Mouse (Mus musculus) myocyte (in vitro differentiated cells): ENCODE results near the gene Cdc14a. TPM values are rescaled to one million over a fixed set of nuclear protein-coding genes. Genes with fewer than 3 reads are reported as not detected.

Experiments
- H3K27me3 ChIP-seq: one replicate; pipeline ENCODE4 v1.6.1; 2011; ENCODE audit not compliant: control insufficient read depth, insufficient read depth, insufficient read length
- H3K36me3 ChIP-seq: one replicate; pipeline ENCODE4 v1.6.1; 2011; ENCODE audit not compliant: control insufficient read depth, insufficient read depth
- H3K4me2 ChIP-seq: one replicate; pipeline ENCODE4 v1.6.1; 2011; ENCODE audit warnings: low read depth, control low read depth
- H3K4me3 ChIP-seq: one replicate; pipeline ENCODE4 v1.5.1; 2011; ENCODE audit warnings: mild to moderate bottlenecking, control low read depth, moderate library complexity
- H3K79me2 ChIP-seq: one replicate; pipeline ENCODE4 v1.6.1; 2011; ENCODE audit not compliant: control insufficient read depth, insufficient read depth
- H3ac ChIP-seq: one replicate; pipeline ENCODE4 v1.6.1; 2011; ENCODE audit not compliant: control insufficient read depth, insufficient read length
- CEBPB ChIP-seq: IDR thresholded peaks from 2 replicates; pipeline ENCODE4 v1.6.1; 2011; ENCODE audit warnings: mild to moderate bottlenecking, moderate library complexity; ENCODE audit not compliant: poor library complexity, insufficient read depth, severe bottlenecking
- E2F4 ChIP-seq: IDR thresholded peaks from one replicate; pipeline ENCODE4 v1.6.1; 2011; ENCODE audit warnings: mild to moderate bottlenecking, control low read depth, moderate library complexity; ENCODE audit not compliant: insufficient read depth
- MAX ChIP-seq: IDR thresholded peaks from one replicate; pipeline ENCODE4 v1.6.1; 2011; ENCODE audit warnings: low read depth, mild to moderate bottlenecking, control low read depth
- MYOD1 ChIP-seq, 3 experiments: IDR thresholded peaks; one replicate each; pipeline ENCODE4 v1.6.1; 2011; ENCODE audit warnings: control low read depth in 2 of 3, low read depth in 2 of 3, mild to moderate bottlenecking in 2 of 3, moderate library complexity in 1 of 3; ENCODE audit not compliant: insufficient read length in 2 of 3, control insufficient read depth in 1 of 3
- MYOG ChIP-seq, 3 experiments: IDR thresholded peaks; one replicate each; pipeline ENCODE4 v1.6.1; 2011; ENCODE audit warnings: control low read depth in 2 of 3, low read depth in 2 of 3, mild to moderate bottlenecking in 2 of 3; ENCODE audit not compliant: insufficient read length in 2 of 3, control insufficient read depth in 1 of 3, insufficient read depth in 1 of 3
- POLR2A ChIP-seq: IDR thresholded peaks from one replicate; pipeline ENCODE4 v1.6.1; 2011; ENCODE audit warnings: low read depth, mild to moderate bottlenecking, control low read depth, moderate library complexity; ENCODE audit not compliant: insufficient read length
- POLR2AphosphoS2 ChIP-seq: IDR thresholded peaks from one replicate; pipeline ENCODE4 v1.6.1; 2011; ENCODE audit warnings: low read depth, control low read depth; ENCODE audit not compliant: insufficient read length
- REST ChIP-seq: IDR thresholded peaks from one replicate; pipeline ENCODE4 v1.6.1; 2011; ENCODE audit warnings: mild to moderate bottlenecking, control low read depth, moderate library complexity; ENCODE audit not compliant: insufficient read depth, insufficient read length
- SRF ChIP-seq: IDR thresholded peaks from one replicate; pipeline ENCODE4 v1.6.1; 2011; ENCODE audit warnings: low read depth; ENCODE audit not compliant: control insufficient read depth, insufficient read length
- TCF12 ChIP-seq: IDR thresholded peaks from one replicate; pipeline ENCODE4 v1.6.1; 2011; ENCODE audit warnings: mild to moderate bottlenecking, control low read depth; ENCODE audit not compliant: poor library complexity, insufficient read depth, severe bottlenecking
- TCF3 ChIP-seq: IDR thresholded peaks from one replicate; pipeline ENCODE4 v1.6.1; 2011; ENCODE audit warnings: low read depth, control low read depth; ENCODE audit not compliant: insufficient read length
- USF1 ChIP-seq: IDR thresholded peaks from one replicate; pipeline ENCODE4 v1.6.1; 2011; ENCODE audit warnings: low read depth, mild to moderate bottlenecking, control low read depth, moderate library complexity
- polyA plus RNA-seq: library from polyadenylated mRNA; unstranded; fragments of >200 nt; fragmentation: generic; extraction: Trizol; gene quantifications from one replicate; pipeline ENCODE4 v1.2.1, GENCODE M21; 2012; ENCODE audit warnings: missing spikeins

The Cdc14a gene
- polyA plus RNA-seq, 1 experiment = 0.65 TPM

- H3K79me2 ChIP-seq = no peaks in the 10 kb centered on the region
- no peak overlapping the region for H3K4me3 ChIP-seq
- peaks cover 3% of the 10 kb centered on the region for H3K36me3 ChIP-seq
- no peaks in the 10 kb centered on the region for H3K27me3 ChIP-seq
- H3K4me2 ChIP-seq = no peak overlapping the region
- TF ChIP-seq CEBPB = no peak
- no peak for TF ChIP-seq POLR2AphosphoS2
- TF ChIP-seq E2F4 = no peak
- TF ChIP-seq MYOG (IDR thresholded peaks at IDR 0.05; ENCODE audit: control insufficient read depth in 1 of 3, insufficient read depth in 1 of 3, insufficient read length in 2 of 3, low read depth in 2 of 3) = no peak
- TF ChIP-seq POLR2A = no peak
- TF ChIP-seq USF1 = no peak
- TF ChIP-seq SRF = no peak
- no peak for TF ChIP-seq MYOD1 (IDR thresholded peaks at IDR 0.05; ENCODE audit: control insufficient read depth in 1 of 3, insufficient read length in 2 of 3, low read depth in 2 of 3)
- TF ChIP-seq MAX = no peak
- no peak for TF ChIP-seq REST
- TF ChIP-seq TCF3 = no peak
- no peak for TF ChIP-seq TCF12
- no peak overlapping the region for H3ac ChIP-seq
These were observed 125.8 kb downstream of the Cdc14a start for GRCm38 (mm10) chr3:116298003-116298402.

- H3ac ChIP-seq = no peak overlapping the region
- H3K36me3 ChIP-seq = peaks cover 3% of the 10 kb centered on the region
- TF ChIP-seq POLR2A (no peak), REST (no peak), TCF12 (no peak), CEBPB (no peak), USF1 (no peak), E2F4 (no peak), SRF (no peak), MYOG (IDR thresholded peaks at IDR 0.05; ENCODE audit: control insufficient read depth in 1 of 3, insufficient read depth in 1 of 3, insufficient read length in 2 of 3, low read depth in 2 of 3) (no peak), TCF3 (no peak), MYOD1 (IDR thresholded peaks at IDR 0.05; ENCODE audit: control insufficient read depth in 1 of 3, insufficient read length in 2 of 3, low read depth in 2 of 3) (no peak), MAX (no peak), POLR2AphosphoS2 (no peak)
- no peak overlapping the region for H3K4me2 ChIP-seq
- no peaks in the 10 kb centered on the region for H3K79me2 ChIP-seq
- H3K4me3 ChIP-seq = no peak overlapping the region
- H3K27me3 ChIP-seq = no peaks in the 10 kb centered on the region
These were observed 126.7 kb downstream of the Cdc14a start for GRCm38 (mm10) chr3:116297170-116297569.

- Histone ChIP-seq H3K27me3 (no peaks in the 10 kb centered on the region), H3K79me2 (no peaks in the 10 kb centered on the region), H3ac (no peak overlapping the region), H3K4me2 (no peak overlapping the region), H3K36me3 (no peaks in the 10 kb centered on the region), H3K4me3 (no peak overlapping the region)
- TF ChIP-seq USF1 (no peak), TCF3 (no peak), REST (no peak), MYOG (IDR thresholded peaks at IDR 0.05; ENCODE audit: control insufficient read depth in 1 of 3, insufficient read depth in 1 of 3, insufficient read length in 2 of 3, low read depth in 2 of 3) (no peak), MAX (no peak), MYOD1 (IDR thresholded peaks at IDR 0.05; ENCODE audit: control insufficient read depth in 1 of 3, insufficient read length in 2 of 3, low read depth in 2 of 3) (no peak), POLR2A (no peak), CEBPB (no peak), SRF (no peak), TCF12 (no peak), POLR2AphosphoS2 (no peak), E2F4 (no peak)
These were observed 133.6 kb downstream of the Cdc14a start for GRCm38 (mm10) chr3:116290041-116290815.

- H3K27me3 ChIP-seq = no peaks in the 10 kb centered on the region
- H3K79me2 ChIP-seq = no peaks in the 10 kb centered on the region
- no peaks in the 10 kb centered on the region for H3K36me3 ChIP-seq
- no peak overlapping the region for H3K4me2 ChIP-seq
- TF ChIP-seq TCF12 = no peak
- TF ChIP-seq TCF3 = no peak
- no peak for TF ChIP-seq MYOG (IDR thresholded peaks at IDR 0.05; ENCODE audit: control insufficient read depth in 1 of 3, insufficient read depth in 1 of 3, insufficient read length in 2 of 3, low read depth in 2 of 3)
- TF ChIP-seq REST = no peak
- TF ChIP-seq E2F4 = no peak
- TF ChIP-seq MAX = no peak
- TF ChIP-seq POLR2AphosphoS2 = no peak
- no peak for TF ChIP-seq USF1
- TF ChIP-seq SRF = no peak
- TF ChIP-seq CEBPB = no peak
- no peak for TF ChIP-seq POLR2A
- TF ChIP-seq MYOD1 (IDR thresholded peaks at IDR 0.05; ENCODE audit: control insufficient read depth in 1 of 3, insufficient read length in 2 of 3, low read depth in 2 of 3) = no peak
- no peak overlapping the region for H3ac ChIP-seq
- no peak overlapping the region for H3K4me3 ChIP-seq
These were observed 135.0 kb downstream of the Cdc14a start for GRCm38 (mm10) chr3:116288833-116289232.
